Mouse (Mus musculus) stomach, embryonic 15.5 days (tissue): ENCODE measurements at regions not wholly inside any gene's neighbourhood (a gene's known extent, or its start where the extent isn't known, plus 50 kb on each side); places are given as distances from the start of the nearest gene placed in this dataset.
A peak's percentile ranks its signal among the peaks of the same experiment; 100 is the strongest.

Experiments
- ATAC-seq: fragments of 200-750 bp; cut with Nextera tagmentation; 2 replicates; pipeline ENCODE4 v1.8.0; 2017; ENCODE audit warnings: low read depth, moderate number of reproducible peaks, moderate TSS enrichment; ENCODE audit not compliant: insufficient read depth, low FRiP score
- H3K27ac ChIP-seq: fragments of 300-500 bp; sonication (generic); 2 replicates; pipeline ENCODE4 v1.5.1; 2015; ENCODE audit warnings: mild to moderate bottlenecking, inconsistent platforms
- H3K27me3 ChIP-seq: fragments of 300-500 bp; sonication (generic); replicated peaks from 2 replicates; pipeline ENCODE4 v1.6.1; 2015; ENCODE audit warnings: inconsistent platforms
- H3K36me3 ChIP-seq: fragments of 300-500 bp; sonication (generic); 2 replicates; pipeline ENCODE4 v1.6.1; 2015; ENCODE audit warnings: inconsistent platforms
- H3K4me1 ChIP-seq: fragments of 300-500 bp; sonication (generic); 2 replicates; pipeline ENCODE4 v1.6.1; 2015; ENCODE audit warnings: inconsistent platforms
- H3K4me2 ChIP-seq: fragments of 300-500 bp; sonication (generic); 2 replicates; pipeline ENCODE4 v1.6.1; 2015; ENCODE audit warnings: mild to moderate bottlenecking, inconsistent platforms
- H3K4me3 ChIP-seq: fragments of 300-500 bp; sonication (generic); replicated peaks from 2 replicates; pipeline ENCODE4 v1.5.1; 2015; ENCODE audit warnings: inconsistent platforms
- H3K9ac ChIP-seq: fragments of 300-500 bp; sonication (generic); 2 replicates; pipeline ENCODE4 v1.6.1; 2015; ENCODE audit warnings: inconsistent platforms
- H3K9me3 ChIP-seq: fragments of 300-500 bp; sonication (generic); 2 replicates; pipeline ENCODE4 v1.6.1; 2016; ENCODE audit warnings: inconsistent platforms
- WGBS: fragments of 180-500 bp; shearing (Covaris S2); methylation state at CpG from one replicate; pipeline ENCODE4 v1.1.7; 2015; 5-methylcytosine and 5-hydroxymethylcytosine counted together

GRCm38 (mm10) chr11:31791264-31791663 lies 80.7 kb upstream of the Cpeb4 start:
- H3K9me3 ChIP-seq, result no peaks in the 10 kb centered on the region
- H3K4me1 ChIP-seq, result no peaks in the 10 kb centered on the region
- ATAC-seq, result no peak
- no peak overlapping the region for H3K9ac ChIP-seq
- no peaks in the 10 kb centered on the region for H3K27me3 ChIP-seq
- no peaks in the 10 kb centered on the region for H3K36me3 ChIP-seq
- no peak overlapping the region for H3K4me2 ChIP-seq
- no peak overlapping the region for H3K27ac ChIP-seq
- WGBS, result 49% methylated on average over 2 of the region's 2 CpGs
- no peak overlapping the region for H3K4me3 ChIP-seq

GRCm38 (mm10) chr11:31795084-31795483 lies 76.9 kb upstream of the Cpeb4 start:
- no peaks in the 10 kb centered on the region for H3K36me3 ChIP-seq
- no peaks in the 10 kb centered on the region for H3K4me1 ChIP-seq
- no peak for ATAC-seq
- no peak overlapping the region for H3K4me3 ChIP-seq
- no peak overlapping the region for H3K9ac ChIP-seq
- no peak overlapping the region for H3K27ac ChIP-seq
- H3K4me2 ChIP-seq, result no peak overlapping the region
- no peaks in the 10 kb centered on the region for H3K27me3 ChIP-seq
- no peaks in the 10 kb centered on the region for H3K9me3 ChIP-seq
- WGBS, result 52% methylated on average over 8 of the region's 8 CpGs

- Histone ChIP-seq H3K9ac (no peak overlapping the region), H3K9me3 (no peaks in the 10 kb centered on the region), H3K4me3 (no peak overlapping the region), H3K4me2 (no peak overlapping the region), H3K27me3 (no peaks in the 10 kb centered on the region), H3K36me3 (no peaks in the 10 kb centered on the region), H3K27ac (no peak overlapping the region), H3K4me1 (no peaks in the 10 kb centered on the region)
- no peak for ATAC-seq
- 56% methylated on average over 6 of the region's 6 CpGs for WGBS
Observed at GRCm38 (mm10) chr11:31796245-31796644, 75.8 kb upstream of the Cpeb4 start.

- no peaks in the 10 kb centered on the region for H3K4me1 ChIP-seq
- no peak overlapping the region for H3K4me3 ChIP-seq
- no peaks in the 10 kb centered on the region for H3K9me3 ChIP-seq
- H3K27ac ChIP-seq, result no peak overlapping the region
- WGBS, result 65% methylated on average over 4 of the region's 4 CpGs
- no peaks in the 10 kb centered on the region for H3K36me3 ChIP-seq
- H3K9ac ChIP-seq, result no peak overlapping the region
- no peak overlapping the region for H3K4me2 ChIP-seq
- no peaks in the 10 kb centered on the region for H3K27me3 ChIP-seq
- ATAC-seq, result no peak
Observed at GRCm38 (mm10) chr11:31801575-31801974, 70.4 kb upstream of the Cpeb4 start.

- Histone ChIP-seq H3K9ac (no peak overlapping the region), H3K4me1 (0 out of 2 replicates have a peak, but pooled peaks cover 5% of the 10 kb centered on the region), H3K36me3 (no peaks in the 10 kb centered on the region), H3K27me3 (no peaks in the 10 kb centered on the region), H3K4me2 (no peak overlapping the region), H3K27ac (peak overlapping the region; percentile 42; the same call in 1 of the 2 replicates), H3K9me3 (no peaks in the 10 kb centered on the region), H3K4me3 (no peak overlapping the region)
- peak; percentile 85 for ATAC-seq
- 28% methylated on average over 3 of the region's 3 CpGs for WGBS
Observed at GRCm38 (mm10) chr11:31803319-31803891, 68.6 kb upstream of the Cpeb4 start.

- WGBS, result 85% methylated on average over 6 of the region's 6 CpGs
- peaks cover 5% of the 10 kb centered on the region; the same call in 1 of the 2 replicates for H3K4me1 ChIP-seq
- H3K27me3 ChIP-seq, result no peaks in the 10 kb centered on the region
- no peak for ATAC-seq
- no peaks in the 10 kb centered on the region for H3K9me3 ChIP-seq
- H3K36me3 ChIP-seq, result no peaks in the 10 kb centered on the region
- H3K9ac ChIP-seq, result no peak overlapping the region
- H3K27ac ChIP-seq, result no peak overlapping the region
- no peak overlapping the region for H3K4me3 ChIP-seq
- H3K4me2 ChIP-seq, result no peak overlapping the region
Observed at GRCm38 (mm10) chr11:31804518-31804917, 67.5 kb upstream of the Cpeb4 start.

- H3K4me3 ChIP-seq, result no peak overlapping the region
- H3K27ac ChIP-seq, result peak overlapping the region; percentile 57; the same call in 1 of the 2 replicates
- ATAC-seq, result peak; percentile 8; the same call in 1 of the 2 replicates
- H3K36me3 ChIP-seq, result no peaks in the 10 kb centered on the region
- H3K27me3 ChIP-seq, result no peaks in the 10 kb centered on the region
- no peaks in the 10 kb centered on the region for H3K9me3 ChIP-seq
- peaks cover 5% of the 10 kb centered on the region; the same call in 1 of the 2 replicates for H3K4me1 ChIP-seq
- H3K9ac ChIP-seq, result no peak overlapping the region
- WGBS, result 68% methylated on average over 8 of the region's 8 CpGs
- H3K4me2 ChIP-seq, result no peak overlapping the region
Observed at GRCm38 (mm10) chr11:31807461-31808215, 64.4 kb upstream of the Cpeb4 start.

GRCm38 (mm10) chr11:31808216-31808838 lies 63.7 kb upstream of the Cpeb4 start:
- Histone ChIP-seq H3K36me3 (no peaks in the 10 kb centered on the region), H3K27ac (peak overlapping the region; percentile 57; the same call in 1 of the 2 replicates), H3K9ac (no peak overlapping the region), H3K4me2 (no peak overlapping the region), H3K4me1 (peaks cover 5% of the 10 kb centered on the region; the same call in 1 of the 2 replicates), H3K4me3 (no peak overlapping the region), H3K9me3 (no peaks in the 10 kb centered on the region), H3K27me3 (no peaks in the 10 kb centered on the region)
- ATAC-seq, result 0 out of 2 replicates have a peak, but pooled peaks have one; percentile 11
- WGBS, result 60% methylated on average over 5 of the region's 5 CpGs

GRCm38 (mm10) chr11:31810011-31810786 lies 61.8 kb upstream of the Cpeb4 start:
- no peak for ATAC-seq
- Histone ChIP-seq H3K9ac (no peak overlapping the region), H3K36me3 (no peaks in the 10 kb centered on the region), H3K9me3 (no peaks in the 10 kb centered on the region), H3K27me3 (no peaks in the 10 kb centered on the region), H3K4me2 (no peak overlapping the region), H3K4me3 (no peak overlapping the region), H3K4me1 (peaks cover 5% of the 10 kb centered on the region; the same call in 1 of the 2 replicates), H3K27ac (no peak overlapping the region)
- WGBS, result 40% methylated on average over 7 of the region's 7 CpGs

- Histone ChIP-seq H3K4me3 (no peak overlapping the region), H3K27ac (no peak overlapping the region), H3K4me2 (no peak overlapping the region), H3K4me1 (peaks cover 5% of the 10 kb centered on the region; the same call in 1 of the 2 replicates), H3K27me3 (no peaks in the 10 kb centered on the region), H3K9me3 (no peaks in the 10 kb centered on the region), H3K36me3 (no peaks in the 10 kb centered on the region), H3K9ac (no peak overlapping the region)
- ATAC-seq, result peak; percentile 86
- WGBS, result 31% methylated on average over 9 of the region's 9 CpGs
Observed at GRCm38 (mm10) chr11:31812215-31812614, 59.8 kb upstream of the Cpeb4 start.

GRCm38 (mm10) chr11:31814616-31815015 lies 57.4 kb upstream of the Cpeb4 start:
- Histone ChIP-seq H3K4me3 (no peak overlapping the region), H3K9ac (no peak overlapping the region), H3K36me3 (no peaks in the 10 kb centered on the region), H3K9me3 (no peaks in the 10 kb centered on the region), H3K27me3 (no peaks in the 10 kb centered on the region), H3K4me1 (no peaks in the 10 kb centered on the region; the same call in 1 of the 2 replicates), H3K27ac (no peak overlapping the region), H3K4me2 (no peak overlapping the region)
- 68% methylated on average over 4 of the region's 4 CpGs for WGBS
- no peak for ATAC-seq
